Mouse (Mus musculus) brain, embryonic 14.5 days (tissue): ENCODE results near the gene Ndufaf8. TPM values are rescaled to one million over a fixed set of nuclear protein-coding genes. Genes with fewer than 3 reads are reported as not detected.
A peak's percentile ranks its signal among the peaks of the same experiment; 100 is the strongest.

Experiments
- DNase-seq: peaks from one replicate; pipeline ENCODE4 v3.0.0-alpha.2; 2011; ENCODE audit warnings: low read depth
- CTCF ChIP-seq: fragments of 200-500 bp; IDR thresholded peaks from 2 replicates; pipeline ENCODE4 v1.5.1; 2012; ENCODE audit warnings: inconsistent platforms, mild to moderate bottlenecking, moderate library complexity, borderline replicate concordance; ENCODE audit not compliant: insufficient read depth, insufficient read length; ENCODE audit errors: extremely low read depth
- POLR2A ChIP-seq: fragments of 200-500 bp; IDR thresholded peaks from 2 replicates; pipeline ENCODE4 v1.6.1; 2012; ENCODE audit warnings: mild to moderate bottlenecking, inconsistent platforms, borderline replicate concordance; ENCODE audit not compliant: poor library complexity, insufficient read depth, insufficient read length, severe bottlenecking; ENCODE audit errors: extremely low read depth
- polyA plus RNA-seq: library from polyadenylated mRNA; depleted of rRNA; stranded (reverse); fragments of >200 nt; gene quantifications from 2 replicates; pipeline ENCODE4 v1.2.3, GENCODE M21; 2012

Gene Ndufaf8
- polyA plus RNA-seq, 1 experiment, result 28.0 TPM

GRCm38 (mm10) chr11:120090661-120091060, 8.1 kb upstream of the Ndufaf8 start:
- no peak for DNase-seq
- TF ChIP-seq CTCF (no peak), POLR2A (no peak)

GRCm38 (mm10) chr11:120092817-120093591, 5.7 kb upstream of the Ndufaf8 start:
- TF ChIP-seq CTCF, result no peak
- no peak for TF ChIP-seq POLR2A
- no peak for DNase-seq

- DNase-seq, result peak; percentile 83
- TF ChIP-seq CTCF (peak; percentile 82; the same call in 1 of the 2 replicates), POLR2A (no peak)
These were observed 2.3 kb downstream of the Ndufaf8 start for GRCm38 (mm10) chr11:120101036-120101435.

DNA sequence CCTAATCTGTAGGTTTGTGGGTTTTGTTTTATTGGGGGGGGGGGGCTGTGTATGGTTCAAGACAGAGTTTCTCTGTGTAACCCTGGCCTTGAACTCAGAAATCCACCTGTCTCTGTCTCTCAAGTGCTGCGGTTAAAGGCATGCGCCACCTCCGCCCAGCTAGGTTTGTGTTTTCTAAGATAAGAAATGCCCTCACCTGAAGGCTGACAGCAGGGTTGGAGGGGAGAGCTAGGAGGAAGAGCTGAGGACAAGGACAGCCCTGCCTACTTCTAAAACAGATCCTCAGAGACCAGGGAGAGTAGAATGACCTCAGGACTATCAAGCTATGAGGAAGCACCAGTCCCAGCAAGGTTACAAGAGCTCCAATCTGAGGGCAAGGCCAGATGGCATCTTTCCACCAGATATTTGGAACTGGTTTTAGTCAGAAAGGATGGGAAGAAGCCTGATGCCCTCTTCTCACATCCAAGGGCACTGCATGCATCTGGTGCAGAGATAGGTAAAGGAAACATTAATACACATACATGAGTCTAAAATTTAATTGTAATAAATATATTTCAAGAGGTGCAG, 4.8 kb downstream of the Ndufaf8 start:
- TF ChIP-seq CTCF (no peak), POLR2A (no peak)
- DNase-seq, result no peak

DNA sequence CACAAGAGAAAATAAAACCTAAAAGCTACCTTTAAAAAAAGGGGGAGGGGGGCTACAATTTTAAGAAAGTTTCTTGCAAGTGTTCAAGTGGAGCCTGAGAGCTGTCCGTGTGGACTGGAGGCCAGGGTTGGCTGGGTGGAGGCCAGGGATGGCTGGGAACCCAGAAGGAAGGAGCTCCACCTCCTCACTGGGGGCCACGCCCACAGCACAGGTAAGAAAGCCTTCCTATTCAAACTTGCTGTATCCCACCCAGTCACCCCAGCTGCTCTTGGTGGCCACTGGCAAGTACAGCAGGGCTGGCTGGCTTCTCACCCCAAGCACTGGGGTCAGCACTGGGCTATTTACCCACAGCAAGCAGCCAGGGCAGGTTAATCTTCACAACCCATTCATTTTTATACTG, 8.3 kb downstream of the Ndufaf8 start:
- no peak for TF ChIP-seq CTCF
- TF ChIP-seq POLR2A, result no peak

GRCm38 (mm10) chr11:120107796-120108195, 9.1 kb downstream of the Ndufaf8 start:
- no peak for DNase-seq

More for the DNA sequence above, 8.3 kb downstream of the Ndufaf8 start:
- DNase-seq, result no peak

DNA sequence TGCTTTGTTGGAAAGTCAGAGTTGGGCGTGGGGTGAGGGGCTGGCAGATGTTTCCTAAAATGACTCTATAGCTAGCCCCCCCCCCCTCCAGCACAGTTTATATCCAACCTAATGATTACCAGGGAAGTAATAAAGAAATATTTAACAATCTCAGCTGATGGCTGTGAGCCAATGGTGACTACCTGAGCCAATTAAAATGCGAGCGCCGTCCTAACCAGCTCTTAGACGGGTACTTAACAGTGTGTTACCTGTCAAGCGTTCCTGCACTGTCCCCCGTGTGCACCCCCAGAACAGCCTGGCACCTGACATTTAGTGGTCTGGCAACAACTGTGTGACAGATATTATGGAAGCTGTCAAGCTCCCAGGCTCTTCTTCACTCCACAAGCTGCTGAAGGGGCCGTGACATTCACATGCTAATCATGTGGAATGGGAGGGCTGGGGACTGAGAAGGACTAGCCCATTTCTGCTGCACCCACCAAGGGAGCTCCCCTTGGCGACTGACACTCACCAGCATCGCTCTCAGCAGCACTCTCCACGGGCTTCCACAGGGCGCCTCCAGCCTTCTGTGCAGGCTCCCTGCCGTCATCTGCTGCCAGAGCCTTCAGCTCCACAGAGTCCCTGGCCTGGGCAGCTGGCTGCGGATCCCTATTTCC, 11.0 kb downstream of the Ndufaf8 start:
- peak; percentile 14 for DNase-seq
- TF ChIP-seq CTCF, result no peak

More at GRCm38 (mm10) chr11:120107796-120108195, 9.1 kb downstream of the Ndufaf8 start:
- TF ChIP-seq POLR2A (no peak), CTCF (no peak)

GRCm38 (mm10) chr11:120110554-120110953, 11.8 kb downstream of the Ndufaf8 start:
- DNase-seq, result no peak
- TF ChIP-seq POLR2A (no peak), CTCF (peak; percentile 12; the same call in 1 of the 2 replicates)

DNA sequence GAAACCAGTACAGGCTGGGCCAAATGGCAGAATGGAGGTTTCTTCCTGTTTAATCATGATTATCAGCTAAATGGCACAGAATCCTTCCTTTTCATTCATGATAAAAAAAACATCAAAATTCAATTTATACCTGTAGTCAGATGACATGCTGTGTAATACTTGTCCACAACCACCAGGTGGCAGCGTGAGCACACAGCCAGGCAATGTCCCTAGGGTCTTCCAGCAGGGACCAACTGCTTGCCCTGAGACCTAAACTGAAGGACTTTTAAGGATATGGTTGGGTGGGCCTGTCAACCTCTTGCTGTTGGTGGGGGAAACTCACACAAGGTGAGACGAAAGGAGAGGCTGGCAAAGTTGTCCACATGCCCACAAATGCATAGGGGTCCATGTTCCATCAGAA, 12.3 kb downstream of the Ndufaf8 start:
- peak; percentile 88 for DNase-seq
- TF ChIP-seq POLR2A, result no peak
- peak; percentile 91 for TF ChIP-seq CTCF

- peak; percentile 23 for DNase-seq
- TF ChIP-seq POLR2A, result no peak
- no peak for TF ChIP-seq CTCF
These were observed 13.4 kb downstream of the Ndufaf8 start for GRCm38 (mm10) chr11:120112136-120112535.

DNA sequence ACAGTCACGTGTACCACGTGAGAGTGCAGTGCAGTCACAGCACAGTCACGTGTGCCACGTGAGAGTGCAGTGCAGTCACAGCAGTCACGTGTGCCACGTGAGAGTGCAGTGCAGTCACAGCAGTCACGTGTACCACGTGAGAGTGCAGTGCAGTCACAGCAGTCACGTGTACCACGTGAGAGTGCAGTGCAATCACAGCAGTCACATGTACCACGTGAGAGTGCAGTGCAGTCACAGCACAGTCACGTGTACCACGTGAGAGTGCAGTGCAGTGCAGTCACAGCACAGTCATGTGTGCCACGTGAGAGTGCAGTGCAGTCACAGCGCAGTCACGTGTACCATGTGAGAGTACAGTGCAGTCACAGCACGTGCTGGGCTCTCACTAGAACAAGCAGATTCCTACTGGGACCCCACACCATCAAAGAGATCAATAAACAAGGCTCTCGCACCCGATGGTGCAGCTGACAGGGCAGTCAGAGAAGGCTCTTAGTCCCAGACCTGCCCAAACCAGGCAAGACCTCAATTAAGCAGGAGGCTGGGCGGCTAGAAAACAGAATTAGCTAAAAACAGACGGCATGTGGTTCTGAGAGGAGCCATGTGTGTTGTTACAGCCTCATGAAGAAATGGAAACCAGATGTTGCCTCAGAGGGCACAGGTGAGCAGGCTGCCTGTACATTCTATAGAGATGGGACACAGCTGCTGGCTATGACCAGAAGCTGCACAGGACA, 15.9 kb downstream of the Ndufaf8 start:
- DNase-seq, result no peak
- TF ChIP-seq POLR2A (no peak), CTCF (no peak)

DNA sequence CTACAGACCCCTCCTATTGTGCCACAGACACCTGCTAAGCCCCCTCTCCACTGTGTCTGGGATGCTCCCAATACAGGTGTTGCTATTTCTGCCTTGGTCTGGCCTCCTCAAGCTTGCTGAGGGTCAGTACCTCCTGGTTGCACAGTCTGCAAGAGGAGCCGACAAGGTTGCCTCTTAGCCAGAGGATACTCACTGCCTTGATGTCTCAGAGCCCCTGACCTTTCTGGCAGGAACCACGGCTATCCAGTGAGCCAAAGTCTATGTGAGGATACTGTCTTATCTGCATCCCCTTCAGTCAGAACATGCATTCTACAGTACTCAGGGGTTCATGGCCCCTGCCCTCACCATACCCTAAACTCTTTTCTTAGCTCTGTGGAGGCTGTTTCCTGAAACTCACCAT, 18.9 kb downstream of the Ndufaf8 start:
- TF ChIP-seq CTCF, result no peak
- TF ChIP-seq POLR2A, result no peak

More for the DNA sequence above, 18.9 kb downstream of the Ndufaf8 start:
- DNase-seq, result no peak
